Mouse (Mus musculus): ENCODE data around the gene Anks3. TPM values are rescaled to one million over a fixed set of nuclear protein-coding genes. Genes with fewer than 3 reads are reported as not detected.

Gene Anks3
- polyA plus RNA-seq, 1 experiment from 2014 or later: 60.0 TPM

- H3K27me3 ChIP-seq (ENCODE audit: insufficient read depth, poor library complexity, severe bottlenecking): no peaks in the 10 kb centered on the region
- whole genome bisulfite sequencing: 87% methylated on average over 4 of the region's 4 CpGs
- DNase-seq (ENCODE audit: low spot score): no peak
- no peaks in the 10 kb centered on the region for H3K36me3 ChIP-seq
- H3K4me1 ChIP-seq (replicated peaks): no peaks in the 10 kb centered on the region
- H3K4me3 ChIP-seq: no peak overlapping the region
- H3K9me3 ChIP-seq: no peaks in the 10 kb centered on the region
- no peak overlapping the region for H3K27ac ChIP-seq
These were observed 29.3 kb upstream of the Anks3 start for GRCm38 (mm10) chr16:4993276-4993675.

- no peak overlapping the region for H3K27ac ChIP-seq
- WGBS: 93% methylated on average over 12 of the region's 12 CpGs
These were observed 20.7 kb upstream of the Anks3 start for GRCm38 (mm10) chr16:4984717-4985116.

GRCm38 (mm10) chr16:4979755-4980380 lies 15.9 kb upstream of the Anks3 start:
- Histone ChIP-seq H3K4me1 (replicated peaks) (no peaks in the 10 kb centered on the region), H3K36me3 (no peaks in the 10 kb centered on the region), H3K4me3 (no peak overlapping the region), H3K9me3 (no peaks in the 10 kb centered on the region), H3K27ac (no peak overlapping the region), H3K27me3 (ENCODE audit: insufficient read depth, poor library complexity, severe bottlenecking) (no peaks in the 10 kb centered on the region)
- 71% methylated on average over 4 of the region's 4 CpGs for WGBS
- DNase-seq (ENCODE audit: low spot score): peak; percentile 14

More at GRCm38 (mm10) chr16:4984717-4985116, 20.7 kb upstream of the Anks3 start:
- H3K27me3 ChIP-seq (ENCODE audit: insufficient read depth, poor library complexity, severe bottlenecking): no peaks in the 10 kb centered on the region
- H3K36me3 ChIP-seq: no peaks in the 10 kb centered on the region
- H3K9me3 ChIP-seq: no peaks in the 10 kb centered on the region
- H3K4me1 ChIP-seq (replicated peaks): no peaks in the 10 kb centered on the region
- no peak overlapping the region for H3K4me3 ChIP-seq
- DNase-seq (ENCODE audit: low spot score): no peak

- DNase-seq (ENCODE audit: low spot score): no peak
- Histone ChIP-seq H3K9me3 (no peaks in the 10 kb centered on the region), H3K27me3 (ENCODE audit: insufficient read depth, poor library complexity, severe bottlenecking) (no peaks in the 10 kb centered on the region), H3K27ac (no peak overlapping the region), H3K4me1 (replicated peaks) (no peaks in the 10 kb centered on the region), H3K36me3 (no peaks in the 10 kb centered on the region), H3K4me3 (no peak overlapping the region)
- WGBS: 72% methylated on average over 5 of the region's 5 CpGs
These were observed 14.5 kb upstream of the Anks3 start for GRCm38 (mm10) chr16:4978275-4979051.

DNA sequence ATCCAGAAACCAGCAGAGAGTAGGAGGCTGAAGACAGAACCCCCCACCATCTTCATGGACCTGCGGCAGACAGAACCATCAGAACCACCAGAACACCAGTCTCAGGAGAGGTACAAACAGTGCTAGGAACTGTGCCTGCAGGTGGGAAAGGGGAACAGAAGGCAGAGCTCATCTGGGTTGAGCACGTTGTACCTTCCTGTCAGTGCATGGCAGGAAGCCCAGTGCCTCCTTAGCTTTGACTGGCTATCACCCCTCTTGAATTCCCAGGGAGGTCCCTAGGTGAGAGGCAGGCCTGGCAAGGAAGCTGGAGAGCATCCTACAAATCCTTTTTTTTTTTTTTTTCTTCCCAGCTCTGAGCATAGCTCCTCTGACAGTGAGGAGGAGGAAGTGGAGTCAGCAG lies 12.2 kb upstream of the Anks3 start:
- H3K4me3 ChIP-seq: no peak overlapping the region
- no peak for DNase-seq (ENCODE audit: low spot score)
- no peak overlapping the region for H3K27ac ChIP-seq
- 0 out of 2 replicates have a peak, but pooled peaks cover 4% of the 10 kb centered on the region for H3K36me3 ChIP-seq
- WGBS: 82% methylated on average over 2 of the region's 2 CpGs
- H3K4me1 ChIP-seq (replicated peaks): no peaks in the 10 kb centered on the region
- H3K27me3 ChIP-seq (ENCODE audit: insufficient read depth, poor library complexity, severe bottlenecking): no peaks in the 10 kb centered on the region
- no peaks in the 10 kb centered on the region for H3K9me3 ChIP-seq

GRCm38 (mm10) chr16:4974521-4974920 lies 10.5 kb upstream of the Anks3 start:
- Histone ChIP-seq H3K4me1 (replicated peaks) (no peaks in the 10 kb centered on the region), H3K9me3 (no peaks in the 10 kb centered on the region), H3K36me3 (0 out of 2 replicates have a peak, but pooled peaks cover 4% of the 10 kb centered on the region), H3K27me3 (ENCODE audit: insufficient read depth, poor library complexity, severe bottlenecking) (no peaks in the 10 kb centered on the region), H3K27ac (no peak overlapping the region), H3K4me3 (no peak overlapping the region)
- 85% methylated on average over 5 of the region's 5 CpGs for WGBS
- DNase-seq (ENCODE audit: low spot score): no peak

GRCm38 (mm10) chr16:4971626-4972025 lies 7.6 kb upstream of the Anks3 start:
- Histone ChIP-seq H3K36me3 (peaks cover 10% of the 10 kb centered on the region; the same call in 1 of the 2 replicates), H3K27me3 (ENCODE audit: insufficient read depth, poor library complexity, severe bottlenecking) (no peaks in the 10 kb centered on the region), H3K4me1 (replicated peaks) (no peaks in the 10 kb centered on the region), H3K9me3 (no peaks in the 10 kb centered on the region), H3K4me3 (no peak overlapping the region), H3K27ac (no peak overlapping the region)
- DNase-seq (ENCODE audit: low spot score): no peak
- 92% methylated on average over 4 of the region's 4 CpGs for WGBS

DNA sequence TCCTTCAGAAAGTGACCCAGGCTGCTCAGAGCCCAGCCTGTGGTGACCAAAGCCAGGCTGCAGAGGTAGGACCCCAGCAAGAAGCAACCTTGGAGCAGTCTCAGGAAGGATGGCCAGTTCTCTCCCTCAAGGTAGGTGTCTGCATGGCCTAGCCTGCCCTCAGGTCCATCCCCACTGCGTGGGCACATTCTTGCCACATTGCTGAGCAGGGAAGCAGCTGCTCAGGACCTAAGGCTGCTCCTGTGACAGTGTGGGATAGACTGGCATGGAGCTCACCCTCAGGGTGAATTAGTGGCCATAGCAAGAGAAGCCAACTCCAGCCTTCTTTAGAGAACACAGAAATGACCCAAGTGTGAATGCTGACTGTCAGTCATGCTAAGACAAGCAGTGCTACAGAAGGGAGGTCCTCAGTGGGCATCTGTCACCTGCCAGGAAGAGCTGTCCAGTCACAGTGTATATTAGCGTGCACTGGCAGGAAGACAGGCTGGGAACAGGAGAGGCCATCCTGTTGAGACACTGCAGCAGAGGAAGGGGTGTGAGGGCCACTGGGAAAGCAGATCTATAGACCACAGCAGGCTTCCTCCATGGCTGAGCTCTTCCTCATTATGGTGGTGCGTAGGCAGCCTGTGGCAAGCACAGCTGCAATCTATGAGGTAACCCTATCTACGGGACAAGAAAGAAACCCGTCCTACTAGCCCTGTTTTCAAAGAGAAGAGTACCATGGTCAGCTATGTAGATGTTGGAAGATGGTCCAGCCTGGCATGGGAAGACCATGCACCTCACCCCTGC lies 5.2 kb upstream of the Anks3 start:
- WGBS: 85% methylated on average over 5 of the region's 5 CpGs
- H3K4me3 ChIP-seq: no peak overlapping the region
- H3K27me3 ChIP-seq (ENCODE audit: insufficient read depth, poor library complexity, severe bottlenecking): no peaks in the 10 kb centered on the region
- H3K27ac ChIP-seq: no peak overlapping the region
- no peaks in the 10 kb centered on the region for H3K9me3 ChIP-seq
- no peak for DNase-seq (ENCODE audit: low spot score)
- H3K4me1 ChIP-seq (replicated peaks): peaks cover 14% of the 10 kb centered on the region
- H3K36me3 ChIP-seq: peaks cover 10% of the 10 kb centered on the region; the same call in 1 of the 2 replicates

- H3K4me3 ChIP-seq: no peak overlapping the region
- WGBS: 81% methylated on average over 3 of the region's 3 CpGs
- H3K4me1 ChIP-seq (replicated peaks): peaks cover 16% of the 10 kb centered on the region
- H3K27me3 ChIP-seq (ENCODE audit: insufficient read depth, poor library complexity, severe bottlenecking): no peaks in the 10 kb centered on the region
- no peak overlapping the region for H3K27ac ChIP-seq
- DNase-seq (ENCODE audit: low spot score): no peak
- peaks cover 10% of the 10 kb centered on the region; the same call in 1 of the 2 replicates for H3K36me3 ChIP-seq
- no peaks in the 10 kb centered on the region for H3K9me3 ChIP-seq
These were observed 4.4 kb upstream of the Anks3 start for GRCm38 (mm10) chr16:4968426-4968825.

- Histone ChIP-seq H3K4me3 (peak overlapping the region; percentile 78; the same call in 1 of the 2 replicates), H3K9me3 (no peaks in the 10 kb centered on the region), H3K4me1 (replicated peaks) (peaks cover 29% of the 10 kb centered on the region), H3K27ac (no peak overlapping the region), H3K27me3 (ENCODE audit: insufficient read depth, poor library complexity, severe bottlenecking) (no peaks in the 10 kb centered on the region), H3K36me3 (peaks cover 7% of the 10 kb centered on the region)
- no peak for DNase-seq (ENCODE audit: low spot score)
- 90% methylated on average over 8 of the region's 8 CpGs for WGBS
These were observed 1.6 kb upstream of the Anks3 start for GRCm38 (mm10) chr16:4965392-4966129.

DNA sequence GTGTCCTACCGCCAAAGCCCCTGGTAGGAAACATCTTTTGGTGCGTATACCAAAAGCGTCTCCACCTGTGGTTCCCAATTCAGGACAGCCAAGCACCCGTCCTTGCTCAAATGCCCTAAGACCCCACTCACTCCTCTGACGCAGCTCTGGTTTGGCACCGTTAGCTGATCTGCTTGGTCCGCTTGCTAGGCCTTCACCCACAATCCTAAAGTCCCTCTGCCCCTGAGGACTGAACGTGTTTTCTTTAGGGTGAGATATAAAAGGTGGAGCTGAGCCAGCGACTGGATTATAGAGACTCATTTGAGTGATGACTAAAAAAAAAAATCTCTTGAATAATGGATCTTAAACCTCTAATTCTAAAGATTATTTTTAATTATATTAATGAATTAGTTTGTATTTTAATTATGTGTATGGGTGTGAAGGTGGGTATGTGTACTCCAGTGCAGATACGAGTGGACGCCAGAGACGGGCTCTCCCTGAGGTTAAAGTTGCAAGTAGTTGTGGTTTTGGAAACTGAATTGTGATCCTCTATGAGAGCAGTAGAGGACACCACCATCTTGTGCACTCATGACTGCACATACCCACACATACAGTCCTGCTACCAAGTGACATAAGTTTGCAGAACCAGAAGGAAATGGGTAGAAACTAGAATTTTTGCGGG lies 856 bp upstream of the Anks3 start:
- no peak for DNase-seq (ENCODE audit: low spot score)
- 24% methylated on average over 13 of the region's 13 CpGs for WGBS
- Histone ChIP-seq H3K27me3 (ENCODE audit: insufficient read depth, poor library complexity, severe bottlenecking) (no peaks in the 10 kb centered on the region), H3K36me3 (peaks cover 14% of the 10 kb centered on the region), H3K9me3 (no peaks in the 10 kb centered on the region), H3K4me1 (replicated peaks) (peaks cover 29% of the 10 kb centered on the region), H3K4me3 (peak overlapping the region; percentile 78), H3K27ac (peak overlapping the region; percentile 88)

- DNase-seq (ENCODE audit: low spot score): no peak
- Histone ChIP-seq H3K27ac (peak overlapping the region; percentile 88), H3K27me3 (ENCODE audit: insufficient read depth, poor library complexity, severe bottlenecking) (no peaks in the 10 kb centered on the region), H3K9me3 (no peaks in the 10 kb centered on the region), H3K4me3 (peak overlapping the region; percentile 78), H3K4me1 (replicated peaks) (peaks cover 29% of the 10 kb centered on the region), H3K36me3 (peaks cover 18% of the 10 kb centered on the region)
- 44% methylated on average over 9 of the region's 9 CpGs for WGBS
These were observed 659 bp downstream of the Anks3 start for GRCm38 (mm10) chr16:4963346-4963745.
